Mouse (Mus musculus): ENCODE data around the gene Antxr1. TPM values are rescaled to one million over a fixed set of nuclear protein-coding genes. Genes with fewer than 3 reads are reported as not detected.

Gene Antxr1
- total and polyA plus RNA-seq, 3 experiments, result 0.16 to 0.23 (median 0.21) TPM

- H3K9me3 ChIP-seq (replicated peaks; ENCODE audit: low read length), result peaks cover 2% of the 10 kb centered on the region
- H3K4me1 ChIP-seq (ENCODE audit: control insufficient read depth in 1 of 2, insufficient read depth in 2 of 2), result peaks cover 0 to 3% of the 10 kb centered on the region in 2 experiments; a peak in 2 of 4 replicates
- no peaks in the 10 kb centered on the region for H3K27me3 ChIP-seq (replicated peaks)
- no peaks in the 10 kb centered on the region for H3K36me3 ChIP-seq (replicated peaks in 1 of 2; ENCODE audit: control insufficient read depth in 1 of 2, insufficient read depth in 1 of 2, low read length in 1 of 2)
- H3K27ac ChIP-seq (ENCODE audit: insufficient read depth, low read depth), result no peak overlapping the region
- no peaks in the 10 kb centered on the region for H3K79me2 ChIP-seq (replicated peaks; ENCODE audit: control insufficient read depth, extremely low read depth, insufficient read depth, poor library complexity, severe bottlenecking)
- H3K4me3 ChIP-seq (replicated peaks in 1 of 3; ENCODE audit: low read depth in 2 of 3, low read length in 2 of 3, poor library complexity in 1 of 3), result no peak overlapping the region
- no peak overlapping the region for H3K4me2 ChIP-seq (ENCODE audit: insufficient read depth, low read depth, poor library complexity, severe bottlenecking)
- DNase-seq (ENCODE audit: extremely low read depth), result no peak
- TF ChIP-seq GABPA (IDR thresholded peaks at IDR 0.05; ENCODE audit: insufficient replicate concordance, low read depth, low read length) (no peak), ZKSCAN1 (IDR thresholded peaks at IDR 0.05; ENCODE audit: borderline replicate concordance, low read depth, low read length) (no peak), JUND (conservative IDR thresholded peaks at IDR 0.05; ENCODE audit: low read depth, low read length) (no peak), SIN3A (IDR thresholded peaks at IDR 0.05; ENCODE audit: low read length) (no peak), BHLHE40 (IDR thresholded peaks at IDR 0.05; ENCODE audit: low read depth, low read length) (no peak), MAFK (IDR thresholded peaks at IDR 0.05; ENCODE audit: insufficient replicate concordance, low read length) (no peak), MEF2A (IDR thresholded peaks at IDR 0.05; ENCODE audit: borderline replicate concordance, low read depth, low read length) (no peak), EP300 (IDR thresholded peaks at IDR 0.05; ENCODE audit: low read length) (no peak), UBTF (IDR thresholded peaks at IDR 0.05; ENCODE audit: low read depth, low read length) (no peak), ETS1 (conservative IDR thresholded peaks at IDR 0.05; ENCODE audit: low read depth, low read length) (no peak), ZMIZ1 (IDR thresholded peaks at IDR 0.05; ENCODE audit: low read depth, low read length) (no peak), PAX5 (IDR thresholded peaks at IDR 0.05; ENCODE audit: low read length) (no peak), MYC (IDR thresholded peaks at IDR 0.05; ENCODE audit: low read depth, low read length) (no peak), MXI1 (IDR thresholded peaks at IDR 0.05; ENCODE audit: low read depth, low read length) (no peak), RAD21 (IDR thresholded peaks at IDR 0.05; ENCODE audit: low read depth, low read length) (no peak)
- dilution Hi-C loops (cut with MboI; ENCODE audit: extremely low pct_ligation_motif_present, extremely low pct_unique_long_range_greater_than_20kb, low sequenced_read_pairs), result no loop called here
- in situ Hi-C loops (cut with MboI; ENCODE audit: low pct_ligation_motif_present, low pct_unique_long_range_greater_than_20kb, low sequenced_read_pairs), result no loop called here
- no peak overlapping the region for H3K9ac ChIP-seq (ENCODE audit: insufficient read depth, low read depth)
Observed at GRCm38 (mm10) chr6:87226315-87226714, 109.3 kb downstream of the Antxr1 start.

GRCm38 (mm10) chr6:87225286-87225685, 110.3 kb downstream of the Antxr1 start:
- H3K9ac ChIP-seq (ENCODE audit: insufficient read depth, low read depth), result no peak overlapping the region
- in situ Hi-C loops (cut with MboI; ENCODE audit: low pct_ligation_motif_present, low pct_unique_long_range_greater_than_20kb, low sequenced_read_pairs), result no loop called here
- H3K79me2 ChIP-seq (replicated peaks; ENCODE audit: control insufficient read depth, extremely low read depth, insufficient read depth, poor library complexity, severe bottlenecking), result no peaks in the 10 kb centered on the region
- dilution Hi-C loops (cut with MboI; ENCODE audit: extremely low pct_ligation_motif_present, extremely low pct_unique_long_range_greater_than_20kb, low sequenced_read_pairs), result no loop called here
- H3K27ac ChIP-seq (ENCODE audit: insufficient read depth, low read depth), result no peak overlapping the region
- H3K4me2 ChIP-seq (ENCODE audit: insufficient read depth, low read depth, poor library complexity, severe bottlenecking), result no peak overlapping the region
- TF ChIP-seq ELF1 (IDR thresholded peaks at IDR 0.05; ENCODE audit: low read depth, low read length) (no peak), ZNF384 (IDR thresholded peaks at IDR 0.05; ENCODE audit: low read depth, low read length) (no peak), UBTF (IDR thresholded peaks at IDR 0.05; ENCODE audit: low read depth, low read length) (no peak), HCFC1 (IDR thresholded peaks at IDR 0.05; ENCODE audit: low read depth, low read length) (no peak), NRF1 (IDR thresholded peaks at IDR 0.05; ENCODE audit: low read depth, low read length) (no peak), MEF2A (IDR thresholded peaks at IDR 0.05; ENCODE audit: borderline replicate concordance, low read depth, low read length) (no peak), ZMIZ1 (IDR thresholded peaks at IDR 0.05; ENCODE audit: low read depth, low read length) (no peak), CTCF (conservative IDR thresholded peaks at IDR 0.05 in 1 of 2, IDR thresholded peaks at IDR 0.05 in 1 of 2; ENCODE audit: low read depth in 2 of 2, low read length in 2 of 2) (no peak), MAZ (IDR thresholded peaks at IDR 0.05; ENCODE audit: low read depth, low read length) (no peak), NELFE (IDR thresholded peaks at IDR 0.05; ENCODE audit: low read depth, low read length) (no peak), MAX (IDR thresholded peaks at IDR 0.05; ENCODE audit: low read length) (no peak), RCOR1 (conservative IDR thresholded peaks at IDR 0.05; ENCODE audit: low read depth, low read length) (no peak), ETS1 (conservative IDR thresholded peaks at IDR 0.05; ENCODE audit: low read depth, low read length) (no peak), POLR2AphosphoS2 (IDR thresholded peaks at IDR 0.05; ENCODE audit: low read depth, low read length) (no peak)
- no peaks in the 10 kb centered on the region for H3K36me3 ChIP-seq (replicated peaks in 1 of 2; ENCODE audit: control insufficient read depth in 1 of 2, insufficient read depth in 1 of 2, low read length in 1 of 2)
- H3K4me3 ChIP-seq (replicated peaks in 1 of 3; ENCODE audit: low read depth in 2 of 3, low read length in 2 of 3, poor library complexity in 1 of 3), result no peak overlapping the region
- peaks cover 0 to 3% of the 10 kb centered on the region in 2 experiments; a peak in 2 of 4 replicates for H3K4me1 ChIP-seq (ENCODE audit: control insufficient read depth in 1 of 2, insufficient read depth in 2 of 2)
- peaks cover 2% of the 10 kb centered on the region for H3K9me3 ChIP-seq (replicated peaks; ENCODE audit: low read length)
- no peak for DNase-seq (ENCODE audit: extremely low read depth)
- H3K27me3 ChIP-seq (replicated peaks), result peaks cover 2% of the 10 kb centered on the region
